Mouse (Mus musculus) frontal cortex, postnatal 10 days (tissue): ENCODE measurements around the gene Fan1.

Experiments
- DNase-seq, 2 experiments: peaks; one replicate each; pipeline ENCODE4 v3.0.0; 2022; ENCODE audit warnings: low spot score in 2 of 2, mixed read lengths in 1 of 2

Gene Fan1

GRCm38 (mm10) chr7:64373830-64374562, at the start of gene Fan1:
Fan1 (minus strand) TSS chr7:64374095.
- peak; percentile 72 to 83 for DNase-seq

DNA sequence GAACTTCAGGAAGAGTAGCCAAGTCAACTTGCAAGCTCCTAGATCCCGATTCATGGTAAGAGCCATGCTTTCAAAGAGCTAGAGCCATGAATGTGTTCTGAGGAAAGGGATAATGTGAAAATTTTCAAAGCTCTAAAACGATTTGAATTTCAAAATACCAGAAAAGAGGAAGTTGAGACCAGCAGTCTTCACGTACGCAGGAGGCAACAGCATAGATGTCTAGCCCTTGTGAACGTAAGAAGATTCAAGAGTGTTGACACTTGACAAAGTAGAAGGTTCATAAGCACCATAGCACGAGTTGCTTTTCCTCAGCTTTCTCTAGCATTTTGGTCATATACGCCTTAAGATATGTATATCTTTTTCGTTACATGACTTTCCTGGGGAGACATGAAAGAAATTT, 30.1 kb upstream of the Fan1 start:
- no peak for DNase-seq

DNA sequence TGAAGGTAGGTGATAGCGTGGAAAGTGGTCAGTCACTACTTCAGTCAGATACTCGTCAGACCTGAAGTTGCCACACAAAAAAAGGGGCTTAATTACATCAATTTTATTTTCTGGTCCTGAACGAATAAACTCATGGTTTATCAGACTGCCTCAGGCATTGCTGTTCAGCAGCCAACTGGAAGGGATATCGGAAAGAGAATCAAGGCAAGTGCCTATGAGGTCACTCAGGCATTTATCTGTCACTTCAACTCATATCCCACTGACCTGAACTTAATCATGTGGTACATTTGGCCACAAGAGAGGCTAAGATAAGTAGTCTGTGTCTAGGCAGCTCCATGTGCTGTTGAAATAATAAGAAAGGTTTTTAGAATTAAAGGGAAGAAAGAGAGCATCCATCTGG, 28.6 kb upstream of the Fan1 start:
- DNase-seq, result no peak

DNA sequence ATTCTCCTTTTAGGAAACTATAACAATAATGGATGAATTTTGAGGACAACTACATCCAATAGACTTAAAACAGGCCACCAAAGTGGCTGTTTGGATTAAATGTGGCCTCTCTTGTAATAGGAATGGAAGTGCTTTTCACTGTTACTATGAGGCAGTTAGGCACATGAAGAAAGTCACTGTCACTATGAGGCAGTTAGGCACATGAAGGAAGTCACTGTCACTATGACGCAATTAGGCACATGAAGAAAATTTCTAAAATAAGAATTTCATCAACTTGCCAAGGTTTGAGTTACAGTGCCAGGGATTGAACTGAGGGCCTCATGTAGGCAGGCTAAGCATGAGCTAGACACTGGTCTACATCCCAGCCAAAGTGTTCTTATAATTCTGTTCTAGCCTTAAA, 26.8 kb upstream of the Fan1 start:
- DNase-seq, result no peak

GRCm38 (mm10) chr7:64392819-64393151, 18.9 kb upstream of the Fan1 start:
- no peak for DNase-seq

DNA sequence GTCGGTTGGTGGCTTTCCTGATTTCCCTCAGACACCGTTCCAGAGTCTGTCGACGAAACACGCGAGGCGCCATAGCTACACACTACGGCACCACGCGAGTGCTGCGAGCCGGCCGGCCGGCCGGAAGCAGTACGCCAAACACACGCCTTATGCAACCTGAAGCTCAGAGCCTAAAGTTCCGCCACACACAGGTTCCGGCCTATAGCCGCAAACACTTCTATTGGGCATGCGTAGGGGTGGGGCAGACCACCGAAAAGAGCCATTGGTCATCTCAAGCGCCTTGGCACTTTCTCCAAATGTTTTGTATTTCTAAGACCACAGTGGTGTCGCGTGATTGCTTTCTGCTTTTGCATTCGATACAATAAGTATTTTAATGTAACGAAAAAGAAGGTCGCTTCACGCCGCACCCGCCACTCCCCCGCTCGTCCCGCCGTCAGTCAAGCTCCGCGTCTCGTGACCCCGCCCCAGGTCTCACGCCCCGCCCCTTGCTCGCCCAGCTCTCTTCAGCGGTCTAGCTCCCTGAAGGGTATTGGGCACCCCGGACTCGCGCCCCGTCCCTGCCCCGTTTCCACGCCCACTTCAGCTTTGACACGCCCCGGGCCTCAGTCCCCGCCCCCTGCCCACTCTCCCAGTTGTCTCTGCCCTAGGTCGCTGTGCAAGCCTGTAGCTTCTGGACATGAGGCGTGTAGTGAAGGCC, 18.4 kb upstream of the Fan1 start, which contains the start of the genes Mphosph10 and Mcee:
Mphosph10 (minus strand) TSS at position 147 of the 697 bp plus-strand sequence.
Mcee (plus strand) TSS at position 486 of the 697 bp plus-strand sequence.
- DNase-seq, result peak; percentile 90 to 94

DNA sequence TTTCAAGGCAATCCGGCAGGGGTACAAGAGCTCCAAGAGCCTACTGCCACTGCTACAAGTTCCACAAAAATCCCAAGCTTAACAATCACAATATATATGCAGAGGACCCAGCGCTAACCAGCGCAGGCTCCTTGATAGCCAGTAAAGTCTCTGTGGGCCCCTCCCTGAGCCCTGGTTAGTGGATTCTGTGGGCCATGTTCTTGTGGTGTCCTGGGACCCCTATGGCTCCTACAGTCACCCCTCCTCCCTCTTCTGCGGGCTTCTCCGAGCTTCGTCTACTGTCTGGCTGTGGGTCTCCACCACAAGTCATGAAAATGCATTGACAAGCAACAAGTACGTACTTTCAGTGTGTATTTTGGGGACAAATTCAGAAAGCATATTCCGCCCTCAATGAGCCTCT, 17.6 kb upstream of the Fan1 start:
- DNase-seq, result no peak

DNA sequence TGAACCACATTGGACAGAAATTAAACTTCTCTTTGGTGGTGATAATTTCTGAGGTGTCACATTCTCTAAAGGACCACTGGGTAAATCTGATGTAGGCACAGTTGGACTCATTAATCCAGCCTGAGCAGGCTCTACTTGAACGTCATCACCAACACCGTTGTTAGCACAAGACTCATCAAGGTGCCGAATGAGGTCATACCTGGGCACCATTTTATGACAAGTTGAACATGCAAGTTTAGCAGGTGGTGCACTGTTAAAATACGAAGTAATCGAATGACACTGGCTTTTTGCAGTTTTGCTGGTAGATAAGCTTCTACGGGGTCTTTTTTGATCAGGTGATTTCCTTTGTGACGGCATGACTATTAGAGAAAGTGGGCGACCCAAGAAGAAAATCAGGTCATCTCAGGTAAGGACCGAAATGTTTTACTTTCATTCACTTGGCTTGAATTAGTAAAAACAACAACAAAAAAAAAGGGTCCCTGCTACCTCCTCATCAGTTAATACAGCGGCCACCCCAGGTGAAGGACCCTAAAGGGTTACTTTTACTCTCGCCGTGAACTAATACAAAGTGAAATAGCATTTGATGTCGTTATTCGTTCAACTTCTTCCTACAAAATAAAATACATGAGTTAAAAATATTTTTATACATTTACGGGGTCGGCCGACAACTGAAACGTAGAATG, 607 bp downstream of the Fan1 start:
- DNase-seq, result no peak

- no peak for DNase-seq
These were observed 1.7 kb downstream of the Fan1 start for GRCm38 (mm10) chr7:64371940-64372878.

DNA sequence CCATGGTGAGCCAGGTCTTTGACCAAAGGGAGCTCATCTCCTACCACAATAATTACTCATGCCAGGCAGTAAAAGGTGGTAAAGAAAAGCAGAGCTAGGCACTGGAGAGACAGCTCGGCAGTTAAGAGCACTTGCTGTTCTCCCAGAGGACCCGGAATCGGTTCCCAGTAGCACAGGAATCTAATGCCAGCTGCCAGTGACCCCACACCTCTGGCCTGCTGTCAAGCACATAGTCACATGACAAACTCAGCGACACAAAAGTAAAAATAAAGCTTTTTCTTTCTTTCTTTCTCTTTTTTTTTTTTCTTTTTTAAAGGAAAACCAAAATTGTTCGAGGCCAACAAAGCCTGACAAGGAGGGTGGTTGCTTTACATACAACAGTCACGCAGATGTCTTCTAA, 4.1 kb downstream of the Fan1 start:
- no peak for DNase-seq

DNA sequence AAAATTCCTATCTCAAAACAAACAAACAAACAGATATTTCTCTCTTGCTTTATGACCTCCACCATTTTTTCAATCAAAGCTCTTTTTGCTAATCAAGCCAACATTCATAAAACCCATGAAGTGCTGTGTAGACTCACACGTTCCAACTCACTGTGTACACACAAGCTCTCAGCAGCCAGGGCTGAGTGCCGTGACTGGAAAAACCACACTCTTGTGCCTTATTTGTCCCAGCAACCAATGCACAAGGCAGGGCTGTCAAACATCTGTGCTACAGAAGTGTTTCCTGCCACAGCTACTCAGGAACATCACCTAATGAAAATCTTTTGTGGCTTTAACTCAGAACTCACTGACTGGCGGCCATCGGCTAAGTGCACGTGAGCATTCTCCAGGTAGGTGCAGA, 8.0 kb downstream of the Fan1 start:
- DNase-seq, result no peak

GRCm38 (mm10) chr7:64360586-64360945, 13.3 kb downstream of the Fan1 start:
- peak in 1 of 2 experiments; percentile 38 for DNase-seq

- DNase-seq, result no peak
These were observed 13.8 kb downstream of the Fan1 start for GRCm38 (mm10) chr7:64359943-64360585.

- no peak for DNase-seq
These were observed 15.2 kb downstream of the Fan1 start for GRCm38 (mm10) chr7:64358666-64359065.

- peak; percentile 44 to 52 for DNase-seq
These were observed 16.5 kb downstream of the Fan1 start for GRCm38 (mm10) chr7:64357405-64357804.

GRCm38 (mm10) chr7:64356661-64357060, 17.2 kb downstream of the Fan1 start:
- DNase-seq, result no peak

GRCm38 (mm10) chr7:64354206-64354605, 19.7 kb downstream of the Fan1 start:
- no peak for DNase-seq

DNA sequence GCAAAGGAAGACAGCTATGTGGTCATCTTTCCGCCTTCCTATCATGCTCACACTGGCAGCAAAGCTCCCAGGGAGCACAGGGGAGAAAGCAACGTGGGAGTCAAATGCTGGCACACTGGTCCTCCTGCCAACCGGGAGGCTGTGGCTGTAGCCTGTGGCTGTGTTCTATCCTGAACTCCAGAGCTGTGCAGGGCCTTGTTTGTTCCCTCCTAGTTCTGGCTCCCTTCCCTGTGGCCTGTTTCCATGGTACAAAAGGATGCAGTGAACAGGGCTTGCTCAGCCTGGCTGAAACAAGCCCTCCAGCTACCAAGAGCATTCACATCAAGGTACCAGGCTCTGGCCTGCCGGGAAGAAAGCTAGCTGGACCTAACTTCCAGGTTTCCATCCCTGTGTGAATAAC, 22.8 kb downstream of the Fan1 start:
- DNase-seq, result peak; percentile 50 to 62

DNA sequence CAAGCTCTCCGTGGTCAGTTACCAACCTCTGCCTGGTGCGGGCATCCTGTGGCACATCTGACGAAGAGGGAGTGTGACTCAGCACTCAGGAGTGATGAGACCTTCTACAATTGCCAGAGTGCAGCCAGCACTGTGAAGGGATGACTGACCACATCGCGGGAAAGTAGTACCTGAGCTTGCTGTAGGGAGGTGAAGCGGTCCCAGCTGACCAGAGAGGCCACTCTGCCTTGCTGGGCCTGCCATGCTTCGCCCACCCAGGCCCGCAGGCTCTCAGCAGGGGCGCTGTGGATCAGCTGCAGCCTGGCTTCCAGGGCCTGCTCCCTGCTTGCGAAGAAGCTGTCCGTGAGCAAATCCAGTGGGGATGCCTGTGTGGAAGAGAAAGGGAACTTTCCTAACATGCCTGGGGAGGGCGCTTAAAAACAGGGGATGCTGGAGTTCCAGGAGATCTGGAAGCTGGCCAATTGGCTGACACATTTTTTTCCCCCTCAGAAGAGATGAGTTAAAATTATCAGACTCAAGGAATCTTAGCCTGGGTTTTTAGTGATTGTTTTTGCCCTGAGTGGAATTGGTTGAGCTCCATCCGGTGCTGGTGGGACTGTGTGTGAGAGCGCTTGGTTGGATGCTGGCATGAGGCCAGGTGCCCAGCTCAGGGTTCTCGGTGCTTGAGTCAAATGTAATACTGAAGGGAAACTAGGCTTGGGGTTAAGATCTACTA, 24.6 kb downstream of the Fan1 start:
- DNase-seq, result peak in 1 of 2 experiments; percentile 30

DNA sequence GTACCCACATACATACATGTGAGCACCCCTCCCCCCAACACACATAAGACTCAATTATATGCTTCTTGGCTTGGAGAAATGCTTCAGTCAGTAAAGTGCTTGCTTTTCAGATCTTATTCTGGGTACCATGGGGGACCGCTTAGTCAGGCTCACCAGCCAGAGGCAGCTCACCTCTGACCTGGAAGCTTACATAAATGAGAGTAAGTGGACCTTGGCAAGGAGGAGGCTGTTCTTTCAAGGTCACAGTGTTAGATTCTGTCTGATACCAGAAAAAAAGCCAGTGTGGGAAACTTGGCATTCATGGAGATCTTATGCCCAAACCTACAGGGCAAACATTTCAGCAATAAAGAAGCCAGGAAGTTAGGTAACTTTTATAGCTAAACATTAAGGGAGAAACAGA, 26.1 kb downstream of the Fan1 start:
- DNase-seq, result no peak
